Mouse (Mus musculus): ENCODE results near the gene Slco1c1.
A peak's percentile ranks its signal among the peaks of the same experiment; 100 is the strongest.

- peak; percentile 19; the same call in 1 of the 2 replicates for TF ChIP-seq CTCF (IDR thresholded peaks at IDR 0.05; ENCODE audit: low read depth)
- TF ChIP-seq EP300 (IDR thresholded peaks at IDR 0.05; ENCODE audit: low read depth), result no peak
Observed at GRCm38 (mm10) chr6:141499511-141499910, 24.7 kb upstream of the Slco1c1 start.
